Mouse (Mus musculus) lung, adult 2 months (tissue): ENCODE results near the gene Lbhd1.

Source experiments
- CTCF ChIP-seq: fragments of 200-500 bp; IDR thresholded peaks from 2 replicates; pipeline ENCODE4 v1.5.1; 2011; ENCODE audit warnings: mild to moderate bottlenecking, low read length, control low read depth; ENCODE audit not compliant: insufficient read depth
- POLR2A ChIP-seq: fragments of 200-500 bp; IDR thresholded peaks from 2 replicates; pipeline ENCODE4 v1.6.1; 2011; ENCODE audit warnings: low read depth, mild to moderate bottlenecking, control low read depth, low read length, borderline replicate concordance; ENCODE audit errors: extremely low read depth

GRCm38 (mm10) chr19:8920836-8921291 is 37.3 kb downstream of the Lbhd1 start:
- TF ChIP-seq POLR2A (no peak), CTCF (no peak)
